Mouse (Mus musculus) ovary, postnatal 14 days (tissue): ENCODE data around the gene Ppt2.

Source experiments
- DNase-seq: peaks from one replicate; pipeline ENCODE4 v3.0.0; 2022; ENCODE audit warnings: low spot score

Gene Ppt2

GRCm38 (mm10) chr17:34656666-34657065, 28.4 kb upstream of the Ppt2 start:
- DNase-seq: no peak

- peak; percentile 77 for DNase-seq
Measured at GRCm38 (mm10) chr17:34655581-34655991, 27.3 kb upstream of the Ppt2 start.

- no peak for DNase-seq
Measured at GRCm38 (mm10) chr17:34655160-34655559, 26.9 kb upstream of the Ppt2 start.

GRCm38 (mm10) chr17:34654392-34654791, 26.1 kb upstream of the Ppt2 start:
- DNase-seq: no peak

GRCm38 (mm10) chr17:34653746-34654285, 25.5 kb upstream of the Ppt2 start:
- DNase-seq: no peak

- DNase-seq: no peak
Measured at GRCm38 (mm10) chr17:34652985-34653384, 24.7 kb upstream of the Ppt2 start.

GRCm38 (mm10) chr17:34652546-34652945, 24.2 kb upstream of the Ppt2 start:
- DNase-seq: no peak

- DNase-seq: no peak
Measured at GRCm38 (mm10) chr17:34651507-34652221, 23.4 kb upstream of the Ppt2 start.

GRCm38 (mm10) chr17:34650781-34651180, 22.5 kb upstream of the Ppt2 start:
- no peak for DNase-seq

GRCm38 (mm10) chr17:34649106-34649864, 21.0 kb upstream of the Ppt2 start:
- no peak for DNase-seq

GRCm38 (mm10) chr17:34648141-34648890, 20.0 kb upstream of the Ppt2 start:
- no peak for DNase-seq

GRCm38 (mm10) chr17:34646906-34647787, 18.8 kb upstream of the Ppt2 start, which contains the start of gene Atf6b:
Gene Atf6b, plus strand, starts transcription at chr17:34647146.
- DNase-seq: peak; percentile 80

GRCm38 (mm10) chr17:34645831-34646511, 17.7 kb upstream of the Ppt2 start:
- no peak for DNase-seq

- no peak for DNase-seq
Measured at GRCm38 (mm10) chr17:34645256-34645829, 17.0 kb upstream of the Ppt2 start.

- peak; percentile 97 for DNase-seq
Measured at GRCm38 (mm10) chr17:34644608-34645007, 16.3 kb upstream of the Ppt2 start, which contains the start of gene Fkbpl. Gene Fkbpl, plus strand, starts transcription at chr17:34644764.

- DNase-seq: no peak
Measured at GRCm38 (mm10) chr17:34643944-34644343, 15.6 kb upstream of the Ppt2 start.

GRCm38 (mm10) chr17:34643379-34643778, 15.1 kb upstream of the Ppt2 start:
- no peak for DNase-seq

- no peak for DNase-seq
Measured at GRCm38 (mm10) chr17:34641945-34642344, 13.6 kb upstream of the Ppt2 start.

GRCm38 (mm10) chr17:34640778-34641601, 12.7 kb upstream of the Ppt2 start:
- no peak for DNase-seq
